Mouse (Mus musculus) c-Kit-positive CD71-negative TER-119-negative erythroid progenitor cells, embryonic 14.5 days (primary cell): ENCODE measurements at regions not wholly inside any gene's neighbourhood (a gene's known extent, or its start where the extent isn't known, plus 50 kb on each side); places are given as distances from the start of the nearest gene placed in this dataset.
"Not testable (repeated sequence)": the region's sequence is repeated elsewhere in the genome, so short reads cannot be mapped to it uniquely, and the experiment has no call there.

ENCODE experiments used
- DNase-seq: peaks from one replicate; pipeline ENCODE4 v3.0.0-alpha.2; 2013; ENCODE audit warnings: low read depth

DNA sequence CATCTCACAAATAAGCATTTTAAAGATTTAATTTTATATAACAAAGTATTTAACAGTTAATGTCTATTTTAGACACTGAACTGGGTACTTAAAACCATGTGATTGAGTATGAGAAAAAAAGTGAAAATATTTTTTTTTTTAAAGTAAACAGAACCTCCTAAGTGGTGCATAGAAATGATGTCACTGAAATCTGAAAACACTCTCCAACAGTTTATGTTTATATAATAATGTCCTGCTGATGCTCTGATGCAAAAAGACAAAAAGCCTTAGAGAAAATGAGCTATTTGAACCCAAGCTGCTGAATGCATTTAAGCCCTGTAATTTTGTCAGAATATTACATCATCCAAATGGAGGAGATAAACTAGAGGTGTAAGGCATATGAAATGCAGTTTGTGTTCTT is 3447.1 kb downstream of the 9330182O14Rik start:
- DNase-seq, result no peak

DNA sequence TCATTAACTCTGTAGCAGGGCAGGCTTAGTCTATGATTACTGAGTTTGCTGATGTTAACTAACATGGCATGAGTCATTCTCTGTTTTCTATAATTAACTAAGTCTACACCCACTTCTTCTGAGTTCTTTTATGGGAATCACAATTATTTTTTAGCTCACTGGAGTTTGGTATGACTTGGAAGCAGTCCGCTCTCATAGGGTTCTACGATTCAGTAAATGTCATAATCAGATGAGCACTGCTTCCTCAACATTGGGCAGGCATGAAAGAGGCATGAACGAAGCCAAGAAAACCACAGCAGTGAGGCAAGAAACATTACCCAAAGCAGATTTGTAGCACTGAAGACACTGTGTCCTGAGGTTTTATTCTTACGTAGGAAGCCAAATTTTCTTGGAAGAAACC is 3451.6 kb downstream of the 9330182O14Rik start:
- DNase-seq, result no peak

GRCm38 (mm10) chr15:43588021-43588420 is 3453.9 kb downstream of the 9330182O14Rik start:
- DNase-seq, result no peak

- no peak for DNase-seq
Observed at GRCm38 (mm10) chr15:43607700-43608099, 3473.5 kb downstream of the 9330182O14Rik start.

DNA sequence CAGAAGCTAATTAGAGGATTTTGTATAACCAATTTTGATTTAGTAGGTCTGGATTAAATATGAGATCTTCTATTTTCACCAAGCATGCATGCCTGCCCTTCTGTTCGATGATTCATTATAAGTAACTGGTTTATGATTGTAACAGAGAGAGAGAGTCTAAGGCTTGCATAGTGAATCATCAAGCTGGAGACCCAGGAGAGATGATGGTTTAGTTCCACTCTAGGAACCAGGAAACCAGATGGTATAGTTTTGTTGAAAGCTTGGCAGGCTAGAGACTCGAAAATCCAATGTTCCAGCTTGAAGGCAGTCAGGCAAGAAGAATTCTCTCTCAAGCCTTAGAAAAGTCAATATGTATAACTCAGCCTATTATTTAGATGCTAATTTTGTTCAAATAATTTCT is 3475.7 kb downstream of the 9330182O14Rik start:
- no peak for DNase-seq

DNA sequence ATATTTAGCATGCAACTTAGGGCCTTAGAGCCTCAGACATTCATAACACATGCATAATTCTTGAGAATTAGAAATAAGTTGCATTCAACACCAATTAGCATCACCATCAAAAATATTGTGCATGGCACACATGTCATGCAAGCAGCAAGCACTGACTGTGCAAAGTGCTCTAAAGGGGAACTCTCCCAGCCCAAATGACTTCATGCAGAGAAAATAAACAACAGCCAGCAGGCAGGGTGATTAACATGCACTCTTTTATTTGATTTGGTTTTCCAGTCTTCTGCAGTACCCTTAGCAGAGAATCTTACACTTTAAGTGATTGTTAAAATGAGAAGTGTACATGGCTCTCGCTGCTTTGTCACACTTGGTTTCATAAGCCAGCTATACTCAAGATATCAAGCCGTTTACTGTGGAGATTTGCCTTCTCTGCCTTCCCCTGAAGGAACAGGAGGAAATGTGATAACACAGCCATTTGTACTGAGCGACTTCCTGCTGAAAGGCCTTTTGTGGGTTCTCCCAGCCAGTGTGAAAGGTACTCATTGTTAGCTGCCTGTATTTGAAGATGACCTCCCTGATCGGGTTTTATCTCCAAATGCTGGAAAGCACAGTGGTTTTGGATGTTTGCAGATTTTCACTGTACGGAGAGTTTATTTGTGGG is 3480.0 kb downstream of the 9330182O14Rik start:
- no peak for DNase-seq

- no peak for DNase-seq
Observed at GRCm38 (mm10) chr15:43615727-43616126, 3481.6 kb downstream of the 9330182O14Rik start.

DNA sequence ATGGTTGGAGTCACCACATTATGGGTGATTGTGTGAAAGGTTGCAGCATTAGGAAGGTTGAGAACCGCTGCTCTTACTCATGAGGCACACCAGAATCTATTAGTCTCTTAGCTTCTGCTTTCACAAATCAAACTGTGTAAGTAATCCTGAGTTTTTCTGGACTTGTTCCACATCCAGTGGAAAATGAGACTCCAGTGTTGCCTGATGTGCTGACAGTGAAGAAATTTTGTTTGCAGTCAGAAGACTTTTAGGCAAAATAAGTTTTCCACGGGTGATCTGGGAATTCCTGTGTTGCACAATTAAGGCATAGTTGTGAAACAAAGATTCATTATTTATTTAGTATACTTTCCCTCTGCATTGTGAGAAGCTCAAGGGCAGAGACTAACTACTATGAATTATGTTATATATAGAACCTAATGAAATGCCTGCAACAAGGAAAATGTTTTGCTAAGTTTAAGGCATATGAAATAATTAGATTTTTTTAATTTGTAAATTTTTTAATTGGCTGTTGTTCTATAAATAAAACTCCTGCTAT is 3490.3 kb downstream of the 9330182O14Rik start:
- no peak for DNase-seq

GRCm38 (mm10) chr15:43625021-43625510 is 3490.9 kb downstream of the 9330182O14Rik start:
- DNase-seq, result no peak

DNA sequence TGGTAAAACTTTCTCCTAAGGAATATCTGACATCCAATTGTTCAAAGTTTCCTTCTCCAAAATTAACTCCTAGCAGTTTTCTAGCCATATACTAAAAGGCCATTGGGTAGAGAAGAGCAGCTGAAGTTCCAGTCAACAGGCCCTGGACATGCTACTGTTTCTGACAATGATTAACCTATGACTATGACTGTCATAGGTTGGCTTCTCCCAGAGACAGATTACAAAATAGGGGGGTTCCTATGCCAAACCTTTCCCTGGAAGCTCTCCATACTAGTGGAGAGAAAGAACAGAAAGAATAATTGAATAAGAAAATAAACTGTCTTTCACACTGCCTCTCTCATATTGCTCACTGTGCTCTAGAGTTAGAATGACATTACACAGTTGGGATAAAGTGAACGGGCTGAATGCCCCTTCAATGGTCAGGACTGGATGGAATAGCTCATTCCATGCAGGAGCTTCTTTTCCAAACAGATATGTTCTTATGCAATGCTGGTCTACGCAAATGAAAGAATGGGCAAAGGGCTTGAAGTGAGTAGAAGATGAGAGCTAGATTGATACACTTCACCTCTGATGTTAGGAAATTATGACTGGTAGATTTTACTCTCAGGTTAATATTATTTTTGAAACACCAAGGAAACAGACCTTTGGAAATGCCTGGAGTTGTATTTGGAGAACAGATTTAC is 3516.8 kb downstream of the 9330182O14Rik start:
- no peak for DNase-seq

GRCm38 (mm10) chr15:43663648-43664047 is 3529.5 kb downstream of the 9330182O14Rik start:
- no peak for DNase-seq

DNA sequence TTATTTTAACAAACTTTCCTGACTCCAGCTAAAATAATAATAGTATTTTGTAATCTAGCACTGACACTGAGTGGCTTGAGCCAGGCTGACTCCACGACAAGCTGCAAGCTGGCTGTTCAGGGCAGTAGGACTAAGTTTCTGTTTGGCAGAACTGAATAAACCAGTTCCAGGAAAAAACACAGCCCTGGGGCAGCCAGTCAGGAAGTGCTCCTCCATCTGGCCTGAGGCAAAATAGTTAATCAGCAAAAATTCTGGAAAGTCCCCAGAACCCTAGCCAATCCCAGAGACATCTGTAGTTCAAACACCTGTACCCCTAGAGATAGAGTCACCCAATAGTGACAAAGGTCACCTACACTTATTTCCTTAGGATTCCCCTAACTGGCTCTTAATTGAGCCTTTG is 3544.7 kb downstream of the 9330182O14Rik start:
- no peak for DNase-seq

DNA sequence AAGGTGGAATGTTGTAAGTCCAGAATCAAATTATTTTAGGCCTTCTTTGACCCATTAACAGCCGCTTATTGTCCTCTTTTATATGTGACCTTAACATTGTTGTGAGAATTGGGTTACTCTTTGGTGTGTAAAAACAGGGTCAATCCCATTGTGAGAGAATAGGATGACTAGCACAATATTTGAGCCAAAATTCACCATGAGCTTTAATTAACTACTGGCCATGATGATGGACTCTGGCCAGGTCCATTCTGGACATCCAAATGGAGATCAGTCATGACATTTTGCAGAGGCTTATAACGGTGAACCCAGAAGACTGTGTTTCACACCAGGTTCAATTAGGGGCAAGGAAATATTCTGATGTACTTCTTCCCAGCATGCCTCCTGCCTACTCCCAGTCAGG is 3548.0 kb downstream of the 9330182O14Rik start:
- no peak for DNase-seq

GRCm38 (mm10) chr15:43691998-43692397 is 3557.8 kb downstream of the 9330182O14Rik start:
- not testable (repeated sequence) for DNase-seq

- no peak for DNase-seq
Observed at GRCm38 (mm10) chr15:43695451-43695850, 3561.3 kb downstream of the 9330182O14Rik start.

DNA sequence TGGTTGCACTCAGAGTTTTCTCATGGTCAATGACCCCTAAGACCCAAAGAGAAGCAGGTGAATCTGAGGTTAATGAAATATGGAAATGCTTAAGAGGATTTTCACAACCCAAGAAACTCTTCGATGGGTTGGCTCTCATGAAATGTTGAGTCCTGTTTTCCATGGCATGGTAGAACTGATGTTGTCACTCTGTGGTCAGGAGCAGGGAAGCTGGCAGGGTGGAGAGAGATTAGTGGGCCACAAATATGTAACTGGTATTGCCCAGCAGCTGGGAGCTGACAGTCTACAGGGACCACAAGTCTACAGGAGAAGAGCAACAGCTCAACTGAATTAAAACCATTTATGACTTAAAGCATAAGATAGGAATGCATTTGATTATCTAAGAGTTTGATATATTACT is 3582.9 kb downstream of the 9330182O14Rik start:
- no peak for DNase-seq

GRCm38 (mm10) chr15:43717559-43717958 is 3583.4 kb downstream of the 9330182O14Rik start:
- no peak for DNase-seq

DNA sequence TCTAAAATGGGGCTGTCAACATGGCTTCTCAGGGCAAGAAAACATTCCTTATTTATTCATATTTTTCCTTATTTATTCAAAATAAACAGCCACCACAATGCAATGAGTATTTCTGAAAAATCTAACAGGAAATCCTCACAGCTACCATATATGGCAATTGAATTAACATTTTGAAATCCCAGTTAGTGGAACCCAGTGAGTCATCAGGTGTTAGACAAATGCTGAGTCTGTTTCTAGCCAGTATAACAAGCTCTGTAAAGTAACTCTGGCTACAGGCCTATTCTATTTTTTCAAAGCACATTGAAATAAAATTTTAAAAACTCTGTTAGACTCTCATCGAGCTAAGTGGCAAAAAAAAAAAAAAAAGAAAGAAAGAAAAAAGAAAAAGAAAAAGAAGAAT is 3586.8 kb downstream of the 9330182O14Rik start:
- DNase-seq, result no peak

GRCm38 (mm10) chr15:43735697-43736096 is 3601.5 kb downstream of the 9330182O14Rik start:
- no peak for DNase-seq

GRCm38 (mm10) chr15:43758256-43758655 is 3624.1 kb downstream of the 9330182O14Rik start:
- peak; percentile 16 for DNase-seq

DNA sequence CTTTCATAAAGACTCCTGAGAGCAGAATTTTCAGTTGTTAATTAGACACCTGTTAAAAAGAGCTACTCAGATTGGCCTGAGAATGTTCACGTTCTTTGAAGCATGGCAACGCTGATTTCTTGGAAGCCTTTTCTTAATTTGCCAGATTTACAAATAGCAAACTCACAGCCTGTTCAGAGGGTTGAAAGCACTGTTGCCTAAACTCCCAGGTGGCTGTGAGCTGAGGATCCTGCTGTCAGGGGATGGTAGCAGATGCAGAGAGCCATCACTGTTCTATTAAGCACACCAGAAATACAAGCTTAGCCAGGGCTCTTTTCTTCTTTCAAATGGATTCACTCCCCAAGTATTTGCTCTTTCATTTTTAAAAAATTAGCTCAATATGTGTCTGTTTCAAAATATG is 3630.4 kb downstream of the 9330182O14Rik start:
- no peak for DNase-seq

DNA sequence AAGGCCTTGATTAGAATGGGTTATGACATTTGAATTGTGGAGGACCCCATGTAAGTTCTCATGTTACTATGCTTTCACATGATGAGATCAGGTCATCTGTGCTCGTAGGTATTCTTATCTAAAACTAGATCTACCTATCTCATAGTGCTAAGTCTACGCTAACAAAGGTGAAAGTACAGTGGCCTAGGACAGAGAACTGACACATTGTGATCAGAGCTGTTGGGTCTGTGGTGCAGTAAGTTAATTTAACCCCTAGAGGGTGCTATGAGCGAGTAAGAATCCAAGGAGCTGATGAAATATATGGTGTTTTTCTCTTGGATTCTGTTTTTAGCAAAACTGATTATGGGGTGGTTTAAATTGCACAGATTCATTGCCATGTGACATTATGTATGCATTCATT is 3638.6 kb downstream of the 9330182O14Rik start:
- DNase-seq, result no peak

- not testable (repeated sequence) for DNase-seq
Observed at GRCm38 (mm10) chr15:43782126-43782632, 3648.0 kb downstream of the 9330182O14Rik start.
